Mouse (Mus musculus) CH12.LX (cell line): Measurements from ENCODE around the gene Nr4a3.

Experiments used
- CTCF ChIP-seq, 2 experiments: IDR thresholded peaks in 1 of 2; conservative IDR thresholded peaks in 1 of 2; 2 replicates each; pipeline ENCODE4 v1.5.1; 2011 to 2012; ENCODE audit warnings: low read depth in 2 of 2, low read length in 2 of 2, improper control_type of control experiment in 1 of 2, inconsistent platforms in 1 of 2, mild to moderate bottlenecking in 1 of 2, moderate library complexity in 1 of 2
- ELF1 ChIP-seq: IDR thresholded peaks from 2 replicates; pipeline ENCODE4 v1.6.1; 2014; ENCODE audit warnings: low read depth, mild to moderate bottlenecking, inconsistent platforms, low read length, improper control_type of control experiment
- HCFC1 ChIP-seq: IDR thresholded peaks from 2 replicates; pipeline ENCODE4 v1.6.1; 2012; ENCODE audit warnings: low read depth, mild to moderate bottlenecking, inconsistent platforms, low read length, improper control_type of control experiment
- MAX ChIP-seq: IDR thresholded peaks from 2 replicates; pipeline ENCODE4 v1.6.1; 2011; ENCODE audit warnings: low read length, improper control_type of control experiment
- POLR2AphosphoS2 ChIP-seq: IDR thresholded peaks from 2 replicates; pipeline ENCODE4 v1.6.1; 2011; ENCODE audit warnings: low read depth, low read length, improper control_type of control experiment

DNA sequence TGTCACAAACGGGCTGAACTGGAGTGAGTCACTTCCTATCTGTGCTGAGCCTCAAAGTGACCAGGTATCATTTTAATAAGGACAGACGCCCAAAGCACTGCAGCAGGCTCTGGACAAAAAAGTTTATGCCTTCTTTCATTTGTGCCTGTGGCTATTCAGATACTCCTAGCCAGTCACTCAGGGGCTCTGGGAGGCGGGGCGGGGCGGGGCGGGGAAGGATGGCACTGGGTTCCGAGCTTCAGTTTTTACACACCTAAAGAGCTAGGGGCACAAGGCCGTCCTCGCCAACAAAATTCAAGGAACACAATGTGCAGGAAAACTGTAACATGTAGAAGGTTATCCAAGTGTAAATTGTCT is 79.4 kb downstream of the Nr4a3 start:
- no peak for TF ChIP-seq CTCF (conservative IDR thresholded peaks at IDR 0.05 in 1 of 2, IDR thresholded peaks at IDR 0.05 in 1 of 2; ENCODE audit: low read depth in 2 of 2, low read length in 2 of 2)
- no peak for TF ChIP-seq POLR2AphosphoS2
- TF ChIP-seq HCFC1: no peak
- no peak for TF ChIP-seq ELF1
- TF ChIP-seq MAX: no peak
